8 mouse cellular contexts compared by ENCODE assay signal in the genomic region with DNA sequence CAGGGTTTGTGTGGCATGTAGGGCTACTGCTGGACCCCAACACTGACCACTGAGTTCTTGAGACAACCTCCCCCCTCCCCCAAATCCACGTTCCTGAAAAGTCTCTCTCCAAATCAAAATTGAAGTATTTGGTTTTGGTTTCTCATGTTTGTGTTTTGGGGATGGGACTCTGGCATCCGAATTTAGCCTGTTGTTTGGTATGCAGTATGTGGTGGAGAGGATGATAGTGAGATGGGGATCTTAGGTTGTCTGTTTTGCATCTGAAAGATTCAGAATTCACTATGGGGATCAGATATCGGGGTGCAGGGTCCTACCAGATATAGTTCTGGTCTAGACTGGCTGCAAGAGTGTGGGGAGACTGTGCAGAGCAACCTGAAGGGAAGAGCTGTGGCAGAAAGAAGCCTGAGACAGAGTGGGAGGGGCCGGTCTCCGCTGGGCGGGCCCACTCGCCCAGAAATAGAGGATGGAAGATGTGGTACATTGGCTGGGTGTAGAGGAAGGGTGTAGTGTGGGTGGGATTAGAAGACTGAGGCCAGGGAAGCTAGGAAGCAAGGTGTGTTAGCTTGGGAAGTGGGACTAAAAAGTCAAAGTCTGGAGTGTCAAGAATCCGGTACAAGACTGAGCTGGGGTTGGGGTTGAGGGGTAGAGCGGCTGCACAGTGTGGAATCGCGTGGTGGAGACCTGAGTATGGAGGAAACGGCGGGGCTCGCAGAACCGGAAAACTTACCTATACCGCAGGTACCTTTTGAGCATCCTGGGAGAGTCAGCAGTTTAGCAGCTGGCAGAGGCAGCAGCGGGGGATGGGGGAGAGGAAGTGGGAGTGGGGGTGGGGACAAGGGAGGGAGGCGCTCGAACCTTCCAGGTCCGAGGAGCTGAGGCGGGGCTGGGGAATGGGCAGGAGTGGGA. TPM values are rescaled to one million over a fixed set of nuclear protein-coding genes. Genes with fewer than 3 reads are reported as not detected.
DNase-seq lines count a peak whose midpoint lies in the region; ATAC-seq and TF ChIP-seq lines count a peak whose summit lies in the region.

Gene Zfp52, plus strand, starts transcription at position 444 of the 906 bp plus-strand sequence.

- WGBS in embryonic facial prominence, embryonic 13.5 days, result 3% methylated on average over 21 of the region's 21 CpGs
- 2% methylated on average over 21 of the region's 21 CpGs for WGBS in limb, embryonic 14.5 days
- 5% methylated on average over 21 of the region's 21 CpGs for WGBS in midbrain, embryonic 14.5 days

- H3K9me3 ChIP-seq in embryonic facial prominence, embryonic 13.5 days, result no peaks in the 10 kb centered on the region
- no peaks in the 10 kb centered on the region for H3K9me3 ChIP-seq in limb, embryonic 14.5 days (ENCODE audit: control insufficient read depth, low read length)
- no peaks in the 10 kb centered on the region for H3K9me3 ChIP-seq in midbrain, embryonic 14.5 days (ENCODE audit: control insufficient read depth, low read length)

- peak within 1 kb of the TSS; percentile 77 for H3K4me2 ChIP-seq in embryonic facial prominence, embryonic 13.5 days
- H3K4me2 ChIP-seq in limb, embryonic 14.5 days (replicated peaks; ENCODE audit: low read depth, low read length, severe bottlenecking), result peak within 1 kb of the TSS; percentile 64
- H3K4me2 ChIP-seq in midbrain, embryonic 14.5 days (ENCODE audit: low read length), result peak within 1 kb of the TSS; percentile 55

- peak within 1 kb of the TSS; percentile 72 for H3K9ac ChIP-seq in embryonic facial prominence, embryonic 13.5 days
- peak within 1 kb of the TSS; percentile 61 for H3K9ac ChIP-seq in limb, embryonic 14.5 days (ENCODE audit: low read depth, low read length, severe bottlenecking)
- H3K9ac ChIP-seq in midbrain, embryonic 14.5 days (replicated peaks; ENCODE audit: low read length), result peak within 1 kb of the TSS; percentile 41

- peak within 1 kb of the TSS; percentile 57 for H3K4me3 ChIP-seq in embryonic facial prominence, embryonic 13.5 days
- H3K4me3 ChIP-seq in limb, embryonic 14.5 days (replicated peaks; ENCODE audit: low read length), result peak within 1 kb of the TSS; percentile 56
- peak within 1 kb of the TSS; percentile 37 for H3K4me3 ChIP-seq in midbrain, embryonic 14.5 days (replicated peaks; ENCODE audit: low read depth, low read length)

- H3K4me1 ChIP-seq in embryonic facial prominence, embryonic 13.5 days, result peaks cover 22% of the 10 kb centered on the region
- peaks cover 14% of the 10 kb centered on the region; the same call in 1 of the 2 replicates for H3K4me1 ChIP-seq in limb, embryonic 14.5 days (ENCODE audit: control insufficient read depth, insufficient read depth, low read length)
- peaks cover 8% of the 10 kb centered on the region; the same call in 1 of the 2 replicates for H3K4me1 ChIP-seq in midbrain, embryonic 14.5 days (ENCODE audit: control insufficient read depth, insufficient read depth, low read length)

- peak; percentile 86 for ATAC-seq in embryonic facial prominence, embryonic 13.5 days (ENCODE audit: insufficient number of reproducible peaks, insufficient read depth, low FRiP score, low TSS enrichment, low read depth)
- peak; percentile 51 for ATAC-seq in limb, embryonic 14.5 days (ENCODE audit: low FRiP score, low read depth)
- peak; percentile 41 for ATAC-seq in midbrain, embryonic 14.5 days (ENCODE audit: low FRiP score, low TSS enrichment)

- peak; percentile 83 for DNase-seq in CD4-positive helper T cell, adult 2 months (ENCODE audit: low read depth, low spot score)
- peak; percentile 68 for DNase-seq in adrenal gland, postnatal 25 days
- DNase-seq in heart, adult 9 months (ENCODE audit: low spot score in 2 of 2), result peak; percentile 70 to 73
- DNase-seq in kidney, adult 8-10 months, result peak; percentile 66 to 70
- DNase-seq in limb, embryonic 14.5 days (ENCODE audit: low spot score), result peak; percentile 50
- DNase-seq in midbrain, embryonic 14.5 days, result peak; percentile 48
- peak; percentile 35 to 41 for DNase-seq in spleen, postnatal 14 days (ENCODE audit: low spot score in 2 of 2)

- no peaks in the 10 kb centered on the region for H3K27me3 ChIP-seq in embryonic facial prominence, embryonic 13.5 days
- no peaks in the 10 kb centered on the region for H3K27me3 ChIP-seq in limb, embryonic 14.5 days (ENCODE audit: control insufficient read depth, insufficient read depth, low read length)
- no peaks in the 10 kb centered on the region for H3K27me3 ChIP-seq in midbrain, embryonic 14.5 days (ENCODE audit: control insufficient read depth, insufficient read depth, low read length)

- peak within 1 kb of the TSS; percentile 74 for H3K27ac ChIP-seq in embryonic facial prominence, embryonic 13.5 days
- H3K27ac ChIP-seq in limb, embryonic 14.5 days (replicated peaks; ENCODE audit: low read depth, low read length), result peak within 1 kb of the TSS; percentile 46; the same call in 1 of the 2 replicates
- H3K27ac ChIP-seq in midbrain, embryonic 14.5 days (replicated peaks; ENCODE audit: low read depth, low read length), result no peak within 1 kb of the TSS

- peak; percentile 22; the same call in 1 of the 2 replicates for TF ChIP-seq POLR2A in limb, embryonic 14.5 days (IDR thresholded peaks at IDR 0.05; ENCODE audit: borderline replicate concordance, extremely low read depth, insufficient read depth, insufficient read length)

- H3K36me3 ChIP-seq in embryonic facial prominence, embryonic 13.5 days, result no peaks in the 10 kb centered on the region
- no peaks in the 10 kb centered on the region for H3K36me3 ChIP-seq in limb, embryonic 14.5 days (ENCODE audit: control insufficient read depth, insufficient read depth, low read length)
- H3K36me3 ChIP-seq in midbrain, embryonic 14.5 days (ENCODE audit: control insufficient read depth, insufficient read depth, low read length), result no peaks in the 10 kb centered on the region

RNA-seq across cellular contexts. Expression of gene Zfp52, which starts in this region (rescaled TPM):
- total RNA-seq in adrenal gland, postnatal 25 days (2021), result 30.4 and 31.9 TPM in 2 replicates
- polyA plus RNA-seq in embryonic facial prominence, embryonic 13.5 days (2015; fragmentation: Nextera tagmentation; extraction: Ambion mirVana), result 4.3 and 5.0 TPM in 2 replicates
- 2.1 and 2.6 TPM in 2 replicates for polyA plus RNA-seq in limb, embryonic 14.5 days (2012; rRNA removed)
- polyA plus RNA-seq in limb, embryonic 14.5 days (2014; fragmentation: Nextera tagmentation; extraction: Ambion mirVana), result 3.3 and 4.2 TPM in 2 replicates
- 1.5 TPM in 2 replicates for polyA plus RNA-seq in midbrain, embryonic 14.5 days (2014; fragmentation: Nextera tagmentation; extraction: Ambion mirVana)
